9 mouse cellular contexts compared by ENCODE assay signal in the genomic region with DNA sequence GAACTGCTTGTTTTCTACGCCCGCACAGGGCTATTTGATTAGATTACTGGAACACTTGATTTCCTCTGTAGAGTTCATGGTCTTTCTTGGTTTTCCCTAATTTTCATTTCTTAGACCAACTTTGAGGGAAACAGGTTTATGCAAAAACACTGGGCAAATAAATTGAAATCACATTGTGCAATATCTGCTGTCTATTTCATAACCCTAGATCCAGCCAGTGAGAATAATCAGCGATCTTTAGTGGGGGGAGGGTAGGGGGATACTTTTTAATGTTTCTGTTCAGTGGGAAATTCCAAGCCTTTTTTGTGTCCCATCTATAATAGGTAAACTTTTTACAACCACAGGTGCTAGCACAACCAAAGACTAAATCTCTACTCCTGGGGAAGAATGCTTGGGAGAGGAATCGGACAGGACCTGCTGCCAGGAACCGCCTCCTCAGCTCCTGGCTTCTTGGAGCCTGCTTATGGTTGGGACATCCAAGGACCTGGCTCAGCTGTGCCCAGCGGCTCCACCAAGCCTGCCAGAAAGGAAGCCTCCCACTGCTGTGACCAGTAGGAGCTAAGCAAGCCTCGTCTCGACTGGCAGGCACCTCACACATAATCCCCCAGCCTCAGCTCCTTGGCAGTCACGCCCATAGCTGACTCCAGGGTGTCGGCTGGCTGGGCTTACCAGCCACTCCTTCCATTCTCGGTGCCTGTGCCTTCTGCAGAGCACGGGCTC.
DNase-seq lines count a peak whose midpoint lies in the region; ATAC-seq lines count a peak whose summit lies in the region.
"Had no signal": no experiment of that assay in that cellular context is flagged by ENCODE, and none has a peak within 500 bp of the region (broad histone marks: within the 10 kb centered on the region; RNA-seq: fewer than 3 reads in every experiment).

No protein-coding gene starts in this region.

- peak overlapping the region; percentile 66 for H3K27ac ChIP-seq in brown adipose tissue, adult 24 weeks (replicated peaks; ENCODE audit: low read depth, low read length)
- H3K27ac ChIP-seq in forebrain, embryonic 12.5 days, result no peak overlapping the region

- DNase-seq in layer of hippocampus, adult 8-10 months (ENCODE audit: low spot score in 2 of 2), result peak; percentile 37 to 42
- DNase-seq in layer of hippocampus, adult 9-10 months (ENCODE audit: low spot score), result no peak
- DNase-seq in gonadal fat pad, adult 2 months (ENCODE audit: low read depth), result peak; percentile 84
- DNase-seq in lung, postnatal 4 days, result peak; percentile 16 to 58
- no peak for DNase-seq in neural tube, embryonic 10.5 days (ENCODE audit: extremely low spot score, low spot score)
- DNase-seq in kidney, adult 18-20 months, result no peak

- no peak for ATAC-seq in forebrain, embryonic 12.5 days (ENCODE audit: low FRiP score)

- H3K36me3 ChIP-seq in forebrain, embryonic 12.5 days (replicated peaks), result no peaks in the 10 kb centered on the region
- H3K36me3 ChIP-seq: G1E had no signal

- H3K4me3 ChIP-seq in brown adipose tissue, adult 24 weeks (ENCODE audit: insufficient read depth, low read depth, low read length), result no peak overlapping the region
- no peak overlapping the region for H3K4me3 ChIP-seq in forebrain, embryonic 12.5 days (replicated peaks)

- WGBS in forebrain, embryonic 12.5 days, result 47% methylated on average over 12 of the region's 12 CpGs

- H3K9ac ChIP-seq in forebrain, embryonic 12.5 days, result no peak overlapping the region

- peaks cover 3% of the 10 kb centered on the region; the same call in 1 of the 2 replicates for H3K4me1 ChIP-seq in brown adipose tissue, adult 24 weeks (ENCODE audit: control insufficient read depth, insufficient read depth, insufficient read length, low read length)
- no peaks in the 10 kb centered on the region for H3K4me1 ChIP-seq in forebrain, embryonic 12.5 days

- no peaks in the 10 kb centered on the region for H3K9me3 ChIP-seq in forebrain, embryonic 12.5 days
- H3K9me3 ChIP-seq: G1E had no signal

- H3K27me3 ChIP-seq in forebrain, embryonic 12.5 days, result peaks cover 8% of the 10 kb centered on the region; the same call in 1 of the 2 replicates

- H3K4me2 ChIP-seq in forebrain, embryonic 12.5 days, result no peak overlapping the region

Comparison
In these comparisons a context has a peak if more than half of its experiments do, and no peak if none do; other contexts are left out.
1. DNase-seq: peak in layer of hippocampus, adult 8-10 months (2 of 2), gonadal fat pad, adult 2 months (single experiment) and lung, postnatal 4 days (2 of 2); none in layer of hippocampus, adult 9-10 months (single experiment), neural tube, embryonic 10.5 days (single experiment) and kidney, adult 18-20 months (single experiment).